Mouse (Mus musculus) intestine, embryonic 16.5 days (tissue): ENCODE results near the gene Ptma. TPM values are rescaled to one million over a fixed set of nuclear protein-coding genes. Genes with fewer than 3 reads are reported as not detected.
A peak's percentile ranks its signal among the peaks of the same experiment; 100 is the strongest.
"Not testable (repeated sequence)": the region's sequence is repeated elsewhere in the genome, so short reads cannot be mapped to it uniquely, and the experiment has no call there.

Experiments
- ATAC-seq: fragments of 200-750 bp; cut with Nextera tagmentation; 2 replicates; pipeline ENCODE4 v1.8.0; 2017; ENCODE audit warnings: moderate TSS enrichment, moderate library complexity
- H3K27ac ChIP-seq: fragments of 300-500 bp; sonication (generic); 2 replicates; pipeline ENCODE4 v1.5.1; 2014; ENCODE audit warnings: mild to moderate bottlenecking, low read length
- H3K27me3 ChIP-seq: fragments of 300-500 bp; sonication (generic); replicated peaks from 2 replicates; pipeline ENCODE4 v1.6.1; 2014; ENCODE audit warnings: low read length, control low read depth, mixed read lengths; ENCODE audit not compliant: control insufficient read depth, insufficient read depth
- H3K36me3 ChIP-seq: fragments of 300-500 bp; sonication (generic); 2 replicates; pipeline ENCODE4 v1.6.1; 2014; ENCODE audit warnings: low read length, control low read depth; ENCODE audit not compliant: control insufficient read depth, insufficient read depth
- H3K4me1 ChIP-seq: fragments of 300-500 bp; sonication (generic); 2 replicates; pipeline ENCODE4 v1.6.1; 2014; ENCODE audit warnings: low read length, control low read depth, mixed read lengths; ENCODE audit not compliant: control insufficient read depth, insufficient read depth
- H3K4me2 ChIP-seq: fragments of 300-500 bp; sonication (generic); 2 replicates; pipeline ENCODE4 v1.6.1; 2014; ENCODE audit warnings: low read depth, low read length, control low read depth
- H3K4me3 ChIP-seq: fragments of 300-500 bp; sonication (generic); 2 replicates; pipeline ENCODE4 v1.5.1; 2014; ENCODE audit warnings: mild to moderate bottlenecking, low read length
- H3K9ac ChIP-seq: fragments of 300-500 bp; sonication (generic); 2 replicates; pipeline ENCODE4 v1.6.1; 2014; ENCODE audit warnings: low read depth, low read length
- H3K9me3 ChIP-seq: fragments of 300-500 bp; sonication (generic); 2 replicates; pipeline ENCODE4 v1.6.1; 2016; ENCODE audit warnings: low read length, control low read depth; ENCODE audit not compliant: control insufficient read depth
- WGBS: fragments of 180-500 bp; shearing (Covaris S2); extraction: QIAGEN DNeasy Blood & Tissue Kit; methylation state at CpG from one replicate; pipeline ENCODE4 v1.1.7; 2014; 5-methylcytosine and 5-hydroxymethylcytosine counted together
- polyA plus RNA-seq: library from polyadenylated mRNA; unstranded; fragments of >200 nt; fragmentation: Nextera tagmentation; extraction: Ambion mirVana; gene quantifications from 2 replicates; pipeline ENCODE4 v1.2.1, GENCODE M21; 2015

Gene Ptma
- polyA plus RNA-seq, 1 experiment from 2014 or later: 1,813 TPM

GRCm38 (mm10) chr1:86485858-86486257, 40.7 kb upstream of the Ptma start:
- not testable (repeated sequence) for H3K4me3 ChIP-seq, H3K27me3 ChIP-seq, ATAC-seq, H3K4me2 ChIP-seq, H3K36me3 ChIP-seq, H3K9ac ChIP-seq, H3K27ac ChIP-seq, H3K9me3 ChIP-seq
- peaks cover 27% of the 10 kb centered on the region for H3K4me1 ChIP-seq
- WGBS: 97% methylated on average over 5 of the region's 6 CpGs

- Histone ChIP-seq H3K4me2 (peak overlapping the region; percentile 69), H3K4me3 (peak overlapping the region; percentile 60), H3K4me1 (peaks cover 28% of the 10 kb centered on the region), H3K27ac (peak overlapping the region; percentile 99), H3K9ac (peak overlapping the region; percentile 83), H3K9me3 (no peaks in the 10 kb centered on the region), H3K27me3 (no peaks in the 10 kb centered on the region), H3K36me3 (no peaks in the 10 kb centered on the region)
- ATAC-seq: no peak
- 8% methylated on average over 13 of the region's 13 CpGs for WGBS
These were observed 39.7 kb upstream of the Ptma start for GRCm38 (mm10) chr1:86486703-86487294.

- peaks cover 31% of the 10 kb centered on the region for H3K4me1 ChIP-seq
- under 1% methylated on average over 74 of the region's 74 CpGs for WGBS
- peak overlapping the region; percentile 88 for H3K4me2 ChIP-seq
- H3K27ac ChIP-seq: peak overlapping the region; percentile 99
- peak; percentile 94 for ATAC-seq
- peak overlapping the region; percentile 75 for H3K4me3 ChIP-seq
- H3K9me3 ChIP-seq: no peaks in the 10 kb centered on the region
- peak overlapping the region; percentile 99 for H3K9ac ChIP-seq
- no peaks in the 10 kb centered on the region for H3K27me3 ChIP-seq
- no peaks in the 10 kb centered on the region for H3K36me3 ChIP-seq
These were observed 39.1 kb upstream of the Ptma start for GRCm38 (mm10) chr1:86487295-86487907.

GRCm38 (mm10) chr1:86487908-86488314, 38.6 kb upstream of the Ptma start:
- ATAC-seq: peak; percentile 38
- Histone ChIP-seq H3K9ac (peak overlapping the region; percentile 99), H3K9me3 (no peaks in the 10 kb centered on the region), H3K4me3 (peak overlapping the region; percentile 75), H3K4me1 (peaks cover 34% of the 10 kb centered on the region), H3K36me3 (no peaks in the 10 kb centered on the region), H3K4me2 (peak overlapping the region; percentile 88), H3K27ac (peak overlapping the region; percentile 99), H3K27me3 (no peaks in the 10 kb centered on the region)
- WGBS: 4% methylated on average over 20 of the region's 20 CpGs

GRCm38 (mm10) chr1:86488326-86488725, 38.2 kb upstream of the Ptma start:
- Histone ChIP-seq H3K27ac (peak overlapping the region; percentile 99), H3K4me2 (peak overlapping the region; percentile 88), H3K4me3 (peak overlapping the region; percentile 75), H3K9me3 (no peaks in the 10 kb centered on the region), H3K27me3 (no peaks in the 10 kb centered on the region), H3K4me1 (peaks cover 35% of the 10 kb centered on the region), H3K9ac (peak overlapping the region; percentile 99), H3K36me3 (no peaks in the 10 kb centered on the region)
- 38% methylated on average over 7 of the region's 7 CpGs for WGBS
- no peak for ATAC-seq

- H3K4me2 ChIP-seq: peak overlapping the region; percentile 88
- WGBS: 84% methylated on average over 4 of the region's 4 CpGs
- H3K9ac ChIP-seq: peak overlapping the region; percentile 99; the same call in 1 of the 2 replicates
- no peaks in the 10 kb centered on the region for H3K36me3 ChIP-seq
- peak overlapping the region; percentile 99 for H3K27ac ChIP-seq
- no peaks in the 10 kb centered on the region for H3K27me3 ChIP-seq
- no peaks in the 10 kb centered on the region for H3K9me3 ChIP-seq
- ATAC-seq: no peak
- peaks cover 32% of the 10 kb centered on the region for H3K4me1 ChIP-seq
- peak overlapping the region; percentile 75 for H3K4me3 ChIP-seq
These were observed 37.8 kb upstream of the Ptma start for GRCm38 (mm10) chr1:86488774-86489173.

- Histone ChIP-seq H3K9me3 (no peaks in the 10 kb centered on the region), H3K36me3 (no peaks in the 10 kb centered on the region), H3K27ac (no peak overlapping the region; the same call in 1 of the 2 replicates), H3K27me3 (no peaks in the 10 kb centered on the region), H3K4me1 (peaks cover 31% of the 10 kb centered on the region), H3K4me3 (no peak overlapping the region), H3K9ac (no peak overlapping the region), H3K4me2 (no peak overlapping the region)
- 88% methylated on average over 4 of the region's 4 CpGs for WGBS
- no peak for ATAC-seq
These were observed 36.6 kb upstream of the Ptma start for GRCm38 (mm10) chr1:86489901-86490300.

- peak overlapping the region; percentile 55 for H3K27ac ChIP-seq
These were observed 35.8 kb upstream of the Ptma start for GRCm38 (mm10) chr1:86490697-86491096.

GRCm38 (mm10) chr1:86491533-86492094, 34.9 kb upstream of the Ptma start:
- Histone ChIP-seq H3K4me1 (peaks cover 31% of the 10 kb centered on the region), H3K9me3 (no peaks in the 10 kb centered on the region), H3K36me3 (no peaks in the 10 kb centered on the region), H3K27me3 (no peaks in the 10 kb centered on the region), H3K9ac (peak overlapping the region; percentile 58), H3K4me3 (no peak overlapping the region), H3K4me2 (0 out of 2 replicates have a peak overlapping the region, but pooled peaks have one; percentile 17), H3K27ac (peak overlapping the region; percentile 96)
- no peak for ATAC-seq
- 33% methylated on average over 7 of the region's 7 CpGs for WGBS

More at GRCm38 (mm10) chr1:86490697-86491096, 35.8 kb upstream of the Ptma start:
- 83% methylated on average over 3 of the region's 3 CpGs for WGBS
- no peak overlapping the region for H3K4me2 ChIP-seq
- no peak overlapping the region for H3K9ac ChIP-seq
- H3K27me3 ChIP-seq: no peaks in the 10 kb centered on the region
- H3K4me1 ChIP-seq: peaks cover 31% of the 10 kb centered on the region
- H3K4me3 ChIP-seq: no peak overlapping the region
- H3K36me3 ChIP-seq: no peaks in the 10 kb centered on the region
- H3K9me3 ChIP-seq: no peaks in the 10 kb centered on the region
- ATAC-seq: no peak
